Mouse (Mus musculus): ENCODE measurements around the gene Nt5e. TPM values are rescaled to one million over a fixed set of nuclear protein-coding genes. Genes with fewer than 3 reads are reported as not detected.

Nt5e gene
- total RNA-seq, 4 experiments from 2014 or later, result 5.7 to 13.6 (median 8.9) TPM

DNA sequence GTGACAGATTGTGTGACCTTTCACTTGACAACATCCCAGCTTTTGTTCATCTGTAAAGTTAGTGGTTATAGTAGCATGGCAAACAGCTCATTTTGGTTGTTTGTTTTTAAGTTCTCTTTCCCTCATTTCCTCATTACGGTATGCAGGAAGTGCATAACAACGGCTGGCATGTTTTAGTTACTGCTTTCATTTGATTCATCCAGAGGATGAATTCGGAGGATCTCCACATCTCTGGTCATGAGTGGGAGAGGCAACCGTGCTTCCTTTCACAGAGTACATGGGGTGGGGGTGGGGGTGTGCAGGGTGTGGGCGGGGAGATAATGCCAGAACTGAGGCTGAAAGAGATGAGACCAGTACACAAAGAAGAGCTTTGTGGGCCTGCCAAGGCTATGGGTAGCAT lies 19.9 kb downstream of the Nt5e start:
- DNase-seq, result no peak

DNA sequence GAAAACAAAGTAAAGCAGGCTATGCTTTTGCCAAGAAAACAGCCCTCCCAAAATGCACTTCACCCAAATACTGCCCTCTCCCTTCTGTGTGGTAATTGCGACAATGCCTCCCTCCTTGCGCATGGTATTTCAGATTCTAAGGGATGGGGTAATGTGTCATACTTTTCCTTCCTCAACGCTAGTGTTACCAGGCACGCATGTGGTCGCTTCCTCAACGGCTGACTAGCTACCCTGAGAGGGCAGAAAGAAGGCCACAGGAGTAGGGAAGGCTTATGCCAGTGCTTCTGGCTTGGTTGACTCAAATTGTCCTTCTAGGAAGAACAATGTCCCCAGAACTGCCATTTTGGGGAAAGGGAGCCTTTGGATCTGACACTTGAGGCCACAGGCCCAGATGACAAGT lies 21.6 kb downstream of the Nt5e start:
- no peak for DNase-seq

DNA sequence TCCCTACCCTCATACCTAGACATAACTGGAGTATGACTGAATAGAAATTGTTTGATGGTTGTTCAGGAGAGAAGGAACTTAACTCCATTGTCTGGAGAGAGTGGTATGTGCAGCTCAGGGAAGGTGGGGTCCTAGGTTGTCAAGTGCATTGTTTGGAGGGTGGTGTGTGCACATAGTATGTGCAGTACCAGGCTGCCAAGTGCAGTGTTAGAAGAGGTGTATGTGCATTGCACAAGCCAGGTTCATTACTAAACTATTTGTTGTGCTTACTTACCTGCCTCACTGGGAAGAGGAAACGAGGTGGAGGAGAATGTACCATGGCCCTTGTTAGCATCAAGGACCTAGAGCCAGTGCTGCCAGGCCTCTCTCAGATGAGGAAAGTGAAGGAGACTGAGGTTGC lies 23.3 kb downstream of the Nt5e start:
- DNase-seq, result no peak

DNA sequence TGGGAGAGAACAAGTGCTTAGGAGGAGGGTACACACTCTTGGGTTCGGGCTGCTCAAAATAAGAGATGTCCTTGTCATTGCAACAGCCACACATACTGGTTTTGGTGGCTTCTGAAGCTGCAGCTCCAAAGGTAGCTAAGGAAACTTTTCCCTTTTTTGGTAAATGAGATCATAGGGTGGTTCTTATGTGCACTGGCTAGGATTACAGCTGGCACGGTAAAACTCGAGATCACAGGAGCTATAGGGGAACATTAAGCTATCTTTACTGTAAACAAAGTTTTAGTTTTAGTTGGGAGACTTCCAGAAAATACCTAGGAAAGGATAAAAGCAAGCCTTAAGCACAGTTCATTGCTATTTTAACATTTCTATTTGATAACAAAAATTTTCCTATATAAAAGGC lies 24.2 kb downstream of the Nt5e start:
- no peak for DNase-seq

DNA sequence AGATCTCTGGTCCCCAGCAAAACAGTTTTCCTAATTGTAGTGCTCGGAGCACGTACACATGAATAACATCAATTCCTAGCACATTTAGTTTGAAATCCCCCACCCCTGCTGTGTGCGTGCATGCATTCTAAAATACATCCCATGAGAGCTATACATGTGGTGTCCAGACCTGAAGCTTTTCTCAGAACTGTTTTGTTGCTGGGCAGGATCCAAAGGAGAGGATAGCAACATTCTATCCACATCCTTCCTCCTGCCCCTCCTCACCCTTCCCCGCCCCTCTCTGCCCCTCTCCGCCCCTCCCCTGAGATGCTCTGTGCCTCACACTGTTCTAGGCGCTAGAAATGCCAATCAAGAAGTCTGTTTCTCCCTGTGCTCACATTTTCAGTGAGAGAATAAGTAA lies 25.7 kb downstream of the Nt5e start:
- no peak for DNase-seq

DNA sequence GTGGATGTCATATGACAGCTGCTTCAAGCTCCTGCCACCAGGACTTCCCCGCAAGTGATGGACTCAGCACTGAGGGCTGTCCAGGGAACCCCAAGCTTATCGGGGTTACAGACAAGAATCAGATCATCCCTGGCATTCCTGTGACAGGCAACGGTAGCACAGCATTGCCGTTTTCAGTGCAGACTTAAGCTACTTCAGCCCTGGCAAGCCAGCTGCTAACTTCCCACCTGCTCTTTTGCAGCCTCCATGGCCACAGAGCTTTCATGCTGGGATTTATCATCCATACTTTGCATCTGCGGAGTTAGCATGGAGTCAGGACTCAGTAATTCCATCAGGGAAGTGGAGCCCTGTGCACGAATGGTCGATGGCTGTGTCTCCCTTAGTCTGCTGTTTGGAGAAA lies 26.5 kb downstream of the Nt5e start:
- DNase-seq, result no peak

DNA sequence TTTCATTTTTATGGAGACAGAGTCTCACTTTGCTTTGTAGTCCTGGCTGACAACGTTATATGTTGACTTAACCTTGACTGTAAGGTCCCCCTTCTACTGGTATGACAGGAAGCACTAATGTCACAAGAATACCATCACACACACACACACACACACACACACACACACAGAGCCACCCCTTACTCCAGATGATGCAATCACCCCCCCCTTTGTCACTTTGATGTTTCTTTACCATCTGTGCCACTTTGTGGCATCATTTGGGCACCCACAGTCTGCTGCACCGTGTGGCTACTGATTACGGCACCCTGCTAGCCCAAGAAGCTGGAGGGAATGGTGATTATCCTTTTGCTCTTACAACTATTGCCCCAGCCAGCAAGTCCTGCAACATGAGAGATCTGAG lies 30.2 kb downstream of the Nt5e start:
- no peak for DNase-seq

DNA sequence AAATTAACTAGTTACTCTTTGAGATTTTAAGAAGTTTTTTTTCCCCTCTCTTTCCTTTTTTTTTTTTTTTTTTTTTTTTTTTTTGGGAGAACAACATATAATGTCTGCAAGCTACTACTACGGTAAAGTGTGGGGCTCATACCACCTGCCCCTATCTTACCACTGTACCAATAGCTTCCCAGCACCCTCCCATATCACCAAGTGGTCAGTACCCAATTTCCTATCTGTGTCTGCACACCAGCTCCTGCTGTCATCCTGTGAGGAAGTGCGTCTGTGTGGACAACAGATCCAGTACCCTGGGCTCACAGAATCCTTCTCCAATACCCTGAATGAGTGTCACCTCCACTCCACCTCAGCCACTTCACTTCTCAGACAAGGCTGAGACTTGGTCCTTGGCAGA lies 32.1 kb downstream of the Nt5e start:
- no peak for DNase-seq

DNA sequence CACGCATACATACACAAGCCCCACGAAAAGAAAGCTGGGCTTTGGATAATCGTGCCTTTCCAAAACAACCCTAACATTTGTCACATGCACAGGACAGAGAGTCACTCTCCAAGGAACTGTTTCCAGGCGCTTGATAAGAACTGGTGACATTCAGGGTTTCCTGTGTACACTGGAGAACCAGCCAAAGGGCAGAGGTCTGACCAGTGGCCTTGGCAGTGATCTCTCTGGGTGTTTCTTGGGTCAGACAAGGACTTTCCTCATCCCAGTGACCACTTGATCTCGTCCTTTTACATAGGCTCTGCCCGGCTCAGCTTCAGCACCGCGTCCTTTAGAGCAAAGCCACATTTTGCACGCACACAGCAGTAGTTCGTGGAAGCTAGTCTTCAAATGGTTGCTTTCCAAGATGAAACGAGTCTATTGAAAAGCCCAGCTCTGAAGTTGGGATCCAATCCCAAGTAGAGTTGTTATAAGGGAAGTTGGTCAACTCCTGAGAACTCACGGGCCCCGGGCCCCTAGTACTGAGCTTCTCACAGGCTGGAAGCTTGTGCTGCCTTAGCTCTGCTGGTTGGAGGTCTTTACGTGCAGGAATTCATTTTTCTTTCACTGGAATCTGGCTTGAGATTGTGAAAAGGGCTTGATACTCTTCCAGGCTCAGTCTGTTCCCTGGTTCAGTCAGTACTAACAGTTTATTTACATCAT lies 34.4 kb downstream of the Nt5e start:
- DNase-seq, result peak; percentile 33

DNA sequence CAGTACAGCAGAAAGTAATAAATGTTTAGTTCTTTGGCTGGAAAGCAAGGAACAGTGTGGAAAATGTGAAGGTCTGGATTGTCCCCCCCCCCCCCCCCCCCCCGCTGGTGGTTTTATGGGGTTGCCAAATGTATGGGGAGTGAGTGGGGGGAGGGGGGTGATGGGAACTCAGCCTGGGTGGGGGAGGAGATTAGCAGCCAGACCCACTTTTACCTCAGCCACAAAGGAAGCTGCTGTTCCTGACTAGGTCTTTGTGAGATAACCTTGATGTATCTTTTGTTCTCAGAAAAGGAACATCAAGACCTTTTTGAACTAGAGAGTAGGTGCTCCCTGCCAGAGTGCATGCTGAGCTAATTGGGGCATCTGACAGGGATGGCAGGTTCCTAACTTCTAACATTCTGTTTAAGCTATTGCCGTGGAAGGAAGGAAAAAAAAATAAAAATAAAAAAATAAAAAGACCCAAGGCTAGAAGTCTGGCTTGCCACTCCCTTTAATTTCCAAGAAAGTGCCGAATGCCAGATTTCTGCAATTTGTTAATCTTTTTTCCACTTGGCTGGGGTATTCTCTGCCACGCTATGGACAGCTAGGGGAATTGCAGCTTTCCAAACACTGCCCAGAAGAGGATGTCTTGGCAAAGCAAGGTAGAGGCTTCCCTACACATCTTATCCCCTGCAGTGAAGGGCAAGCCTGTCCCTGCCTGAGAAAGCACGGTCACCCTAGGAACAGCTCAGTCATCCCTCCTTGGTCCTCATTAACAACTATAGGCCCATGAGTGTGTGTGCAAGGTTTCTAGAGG lies 35.3 kb downstream of the Nt5e start:
- DNase-seq, result no peak

DNA sequence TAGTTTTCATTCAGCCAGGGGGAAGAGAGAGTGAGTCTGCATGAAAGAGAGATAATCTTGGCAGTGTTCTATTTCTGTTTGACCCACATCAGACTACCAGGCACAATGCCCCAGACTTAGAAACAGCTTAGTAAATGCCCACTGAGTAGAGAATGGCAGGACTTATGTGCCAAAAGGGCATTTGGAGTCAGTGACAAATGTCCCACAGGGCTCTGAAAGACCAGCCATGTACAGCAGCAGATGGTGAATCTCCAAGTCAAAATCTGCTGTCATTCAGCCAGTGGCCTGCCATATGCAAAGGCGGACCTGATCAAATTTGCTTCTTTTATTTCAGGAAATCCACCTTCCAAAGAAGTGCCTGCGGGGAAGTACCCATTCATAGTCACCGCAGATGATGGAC lies 36.1 kb downstream of the Nt5e start:
- DNase-seq, result no peak

DNA sequence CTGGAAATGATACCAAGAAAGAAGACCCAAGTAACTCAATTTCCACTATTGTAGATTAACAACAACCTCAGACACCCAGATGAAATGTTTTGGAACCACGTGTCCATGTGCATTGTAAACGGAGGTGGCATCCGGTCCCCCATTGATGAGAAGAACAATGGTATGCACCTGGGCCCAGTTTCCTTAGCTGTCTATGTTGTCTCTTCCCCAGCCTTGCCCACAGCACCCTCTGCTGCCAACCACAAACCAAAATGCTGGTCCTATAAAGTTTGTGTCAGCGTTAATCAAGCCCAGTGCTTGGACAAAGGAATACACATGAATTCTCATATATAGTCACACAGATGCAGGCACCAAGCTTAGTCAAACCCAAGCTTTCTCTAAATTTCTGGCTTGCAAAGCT lies 39.3 kb downstream of the Nt5e start:
- DNase-seq, result no peak

DNA sequence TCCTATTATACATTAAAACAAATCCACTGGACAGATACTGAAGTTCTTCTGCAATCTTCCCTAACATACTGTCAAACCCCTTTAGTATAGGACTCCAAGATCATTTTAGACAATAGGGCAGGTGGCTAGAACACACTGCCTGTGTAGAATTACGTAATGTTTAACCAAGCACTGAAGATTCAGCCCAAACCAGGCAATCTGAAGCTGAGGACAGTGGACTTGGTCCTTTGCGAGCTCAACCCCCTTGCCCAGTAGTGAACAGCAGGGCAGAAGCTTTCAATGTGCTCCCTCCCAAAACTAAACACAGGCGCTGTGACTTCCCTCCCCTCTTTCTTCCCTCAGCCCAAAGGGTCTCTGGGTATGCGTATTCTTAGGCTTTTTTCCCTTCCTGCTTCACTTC lies 39.8 kb downstream of the Nt5e start:
- DNase-seq, result no peak

DNA sequence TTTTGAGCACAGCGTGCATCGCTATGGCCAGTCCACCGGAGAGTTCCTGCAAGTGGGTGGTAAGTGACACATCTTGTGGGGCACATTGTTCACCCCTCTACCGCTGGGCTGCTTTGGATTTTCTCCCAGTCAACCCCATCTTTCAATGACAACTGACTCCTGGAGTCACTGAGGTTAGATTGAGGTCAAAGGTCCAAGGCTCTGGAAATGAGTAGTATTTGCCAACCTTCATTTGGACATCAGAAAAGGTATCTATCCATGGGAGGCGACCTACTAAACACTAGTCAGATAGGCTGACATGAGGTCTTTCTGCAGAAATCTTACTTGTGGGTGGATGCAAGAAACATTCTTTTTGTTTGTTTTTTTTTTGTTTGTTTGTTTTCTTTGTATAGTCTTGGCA lies 40.3 kb downstream of the Nt5e start:
- DNase-seq, result no peak

DNA sequence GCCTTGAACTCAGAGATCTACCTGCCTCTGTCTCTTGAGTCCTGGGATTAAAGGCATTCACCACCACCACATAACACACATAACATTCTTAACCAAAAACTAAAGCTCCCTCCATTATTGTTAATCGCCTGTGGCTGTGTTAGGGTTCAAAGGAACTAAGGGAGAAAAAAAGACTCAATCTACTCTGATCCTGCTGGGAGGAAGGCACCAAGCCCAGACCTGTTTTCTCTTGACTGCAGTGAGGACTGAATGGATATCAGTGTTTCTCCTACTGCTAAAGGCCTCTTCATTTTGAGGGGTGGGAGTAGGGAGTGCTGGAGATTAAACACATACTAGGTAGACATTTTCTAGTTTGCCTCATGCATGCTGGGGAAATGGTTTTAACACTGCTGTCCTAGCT lies 40.8 kb downstream of the Nt5e start:
- DNase-seq, result no peak

DNA sequence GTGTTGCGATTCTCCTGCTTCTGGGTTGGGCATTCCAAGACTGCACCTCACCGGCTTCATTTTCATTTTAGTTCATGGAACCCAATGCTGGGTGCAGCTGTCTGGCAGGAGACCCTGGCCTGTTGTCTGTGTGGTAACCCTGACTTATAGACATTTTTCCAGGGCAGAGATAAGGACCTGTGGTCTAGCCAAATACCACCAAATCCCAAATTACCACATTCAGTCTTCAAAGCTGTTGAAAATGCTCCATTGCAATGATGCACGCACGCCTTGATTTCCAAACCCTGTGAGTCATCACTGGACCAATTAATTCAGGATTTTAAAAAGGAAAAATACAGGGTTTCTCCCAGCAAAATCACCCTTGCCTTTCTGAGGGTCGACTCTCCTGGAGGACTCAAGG lies 41.5 kb downstream of the Nt5e start:
- DNase-seq, result no peak

DNA sequence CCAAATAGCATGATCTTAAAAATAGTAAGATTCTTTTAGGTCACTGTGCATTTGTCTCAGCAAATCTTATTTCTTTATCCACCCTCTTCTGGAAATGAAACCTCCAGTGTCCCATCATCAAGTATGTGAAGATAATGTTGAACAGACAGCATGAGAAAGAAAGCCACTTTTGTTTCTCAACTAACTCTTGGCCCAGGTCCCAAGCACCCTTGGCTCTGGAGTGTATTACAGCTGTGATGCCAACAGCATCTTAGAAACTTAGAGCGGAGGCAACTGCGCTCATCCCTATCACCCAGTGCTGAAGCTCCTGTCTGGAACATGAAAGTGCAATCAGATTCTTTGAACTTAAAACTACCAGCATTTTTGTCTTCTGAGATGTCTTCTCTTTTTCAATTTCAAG lies 42.7 kb downstream of the Nt5e start:
- DNase-seq, result no peak

DNA sequence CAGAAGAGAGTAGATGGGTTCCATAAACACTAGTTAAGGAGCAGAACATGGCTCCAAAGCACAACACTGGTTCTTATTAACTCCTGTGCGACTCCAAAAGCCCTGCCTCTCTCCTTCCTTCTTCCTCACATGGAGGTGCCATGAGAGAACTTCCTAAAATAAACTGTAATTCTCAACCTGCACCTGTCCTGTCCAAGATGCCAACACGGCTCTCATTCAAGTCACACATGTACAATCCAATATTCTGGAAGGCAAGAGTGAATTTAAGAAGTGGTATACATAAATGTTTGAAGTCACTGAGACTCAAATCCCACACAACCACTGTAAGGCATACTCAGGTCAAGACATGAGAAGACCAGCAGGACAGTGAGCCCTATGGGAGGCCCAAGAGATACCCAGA lies 44.2 kb downstream of the Nt5e start:
- DNase-seq, result no peak

DNA sequence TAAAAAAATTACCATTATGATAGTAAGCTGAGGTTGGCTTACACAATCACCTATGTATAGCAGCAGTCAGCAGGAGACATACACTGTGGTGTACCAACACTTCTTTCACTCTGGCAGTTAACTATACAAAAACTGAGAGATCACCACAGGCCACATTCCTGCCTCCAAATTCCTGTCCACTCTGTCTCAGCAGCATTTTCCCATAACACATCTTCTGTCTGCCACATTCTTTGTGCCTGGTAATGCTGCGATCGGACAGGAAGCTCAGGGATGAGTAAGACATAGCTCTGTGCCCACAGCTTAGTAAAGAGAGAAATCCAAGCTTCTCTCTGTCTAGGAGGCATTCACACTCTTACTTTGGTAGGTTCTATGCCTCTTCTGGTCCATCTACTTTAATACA lies 46.0 kb downstream of the Nt5e start:
- DNase-seq, result no peak

DNA sequence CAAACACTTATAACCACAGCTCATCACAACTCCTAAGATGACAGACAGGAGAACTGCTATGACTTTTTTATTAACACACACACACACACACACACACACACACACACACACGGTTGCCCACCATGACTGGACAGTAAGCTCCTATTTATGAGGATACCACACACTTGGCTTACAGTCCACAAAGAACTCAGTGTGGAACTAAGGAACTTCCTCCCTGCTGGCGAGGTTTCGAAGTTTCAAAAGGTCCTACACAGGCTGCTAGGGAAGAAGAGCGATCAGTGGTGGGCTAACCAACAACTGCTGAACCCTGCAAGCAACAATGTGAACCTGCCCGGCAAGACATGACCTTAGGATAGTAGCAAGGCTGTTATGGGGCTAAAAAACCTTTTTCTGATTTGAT lies 50.5 kb downstream of the Nt5e start:
- DNase-seq, result no peak

DNA sequence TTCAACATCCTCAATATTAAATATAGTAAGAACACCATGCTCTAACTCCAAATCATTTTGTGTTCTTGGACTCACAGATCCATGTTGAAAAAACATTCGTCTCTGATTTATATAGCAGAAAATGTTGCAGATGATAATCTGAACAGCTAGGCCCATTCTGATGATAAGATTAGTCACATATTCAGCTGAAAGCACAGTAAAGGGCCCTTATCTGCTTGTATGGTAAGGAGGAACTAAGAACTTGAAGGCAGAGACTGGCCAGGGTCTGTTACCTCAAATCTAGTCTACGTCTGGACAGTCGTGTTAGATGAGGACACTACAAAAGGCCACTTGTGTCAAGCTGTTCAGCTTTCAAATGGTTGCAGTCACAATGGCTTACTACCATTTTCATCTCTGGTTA lies 52.1 kb downstream of the Nt5e start:
- no peak for DNase-seq

DNA sequence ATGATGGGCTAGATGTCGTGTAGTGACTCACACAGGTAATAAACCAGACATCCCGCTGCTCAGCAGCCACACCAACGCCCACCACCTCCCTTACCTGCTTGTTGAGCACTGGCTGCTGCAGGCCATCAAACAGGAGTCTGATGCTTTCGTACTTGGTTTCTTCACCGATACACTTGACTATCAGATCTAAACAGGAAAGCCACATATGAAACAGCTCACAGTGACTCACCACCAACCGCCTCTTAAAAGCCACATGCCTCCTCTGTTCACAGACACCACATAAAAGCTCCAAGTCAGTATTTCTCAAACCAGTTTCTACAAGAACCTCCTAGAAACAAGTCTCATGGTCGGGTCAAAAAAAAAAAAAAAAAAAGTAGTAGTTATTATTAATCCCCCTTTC lies 53.1 kb downstream of the Nt5e start:
- no peak for DNase-seq

DNA sequence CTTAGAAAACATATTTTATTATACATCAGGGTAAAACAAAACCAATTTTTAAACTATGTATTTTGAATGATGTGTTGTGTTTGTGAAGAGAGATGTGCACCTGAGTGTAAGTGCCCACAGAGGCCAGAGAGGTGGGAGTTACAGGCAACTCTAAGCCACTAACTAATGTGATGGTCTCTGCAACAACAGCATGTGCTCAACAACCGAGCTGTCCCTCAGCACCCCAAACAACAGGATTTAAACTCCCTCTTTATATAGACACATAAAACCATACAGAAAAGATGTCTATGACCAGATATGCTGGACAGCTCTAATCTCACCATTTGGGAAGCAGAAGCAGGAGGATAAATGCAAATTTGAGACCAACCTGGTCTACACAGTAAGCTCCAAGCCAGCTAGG lies 53.5 kb downstream of the Nt5e start:
- DNase-seq, result no peak

DNA sequence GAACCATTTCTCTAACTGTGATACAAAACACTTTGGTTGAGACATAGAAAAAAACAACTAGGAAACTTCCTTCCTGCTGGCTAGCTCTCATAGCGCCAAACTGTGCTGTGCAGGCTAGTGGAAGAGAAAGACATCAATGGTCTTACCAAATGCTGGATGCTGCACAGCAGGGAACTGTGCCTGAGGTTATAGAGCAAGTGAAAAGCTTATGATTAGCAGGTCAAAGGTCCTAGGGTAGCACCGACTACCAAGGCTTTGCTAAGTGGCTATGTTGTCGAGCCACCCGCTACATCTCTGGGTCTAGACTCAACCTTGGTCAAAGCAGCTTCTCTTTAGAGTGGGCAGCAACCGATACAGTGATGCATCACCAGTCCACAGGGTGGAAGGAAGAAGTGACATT lies 61.8 kb downstream of the Nt5e start:
- no peak for DNase-seq

DNA sequence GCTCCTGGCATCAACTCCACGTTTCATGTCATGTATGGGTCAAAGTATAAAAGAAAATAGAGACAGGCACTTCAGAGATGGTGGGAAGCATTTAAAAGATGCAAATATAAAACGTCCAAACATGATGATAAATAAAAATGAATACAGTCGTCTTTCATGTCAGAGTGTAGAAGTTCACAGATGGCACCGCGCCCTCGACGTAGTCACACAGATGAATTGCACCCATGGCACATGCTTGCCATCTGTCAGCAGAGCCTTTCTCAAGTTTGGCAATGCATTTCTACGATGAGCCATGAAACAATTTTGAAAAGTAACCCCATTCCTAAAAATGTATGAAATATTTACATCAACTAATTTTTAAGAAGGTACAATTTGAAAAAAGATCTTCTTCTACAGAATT lies 67.9 kb downstream of the Nt5e start:
- no peak for DNase-seq

Measured in adrenal gland, adult 8-10 months (tissue).